Mouse (Mus musculus) ES-E14 (cell line): Measurements from ENCODE around the gene Basp1. TPM values are rescaled to one million over a fixed set of nuclear protein-coding genes. Genes with fewer than 3 reads are reported as not detected.
A peak's percentile ranks its signal among the peaks of the same experiment; 100 is the strongest.

Experiments used
- DNase-seq: peaks from one replicate; pipeline ENCODE4 v3.0.0-alpha.2; 2013; ENCODE audit warnings: low read depth, low spot score
- H3K27ac ChIP-seq: 2 replicates; pipeline ENCODE4 v1.5.1; 2012; ENCODE audit warnings: low read depth, mild to moderate bottlenecking, low read length, moderate library complexity, mixed read lengths; ENCODE audit not compliant: poor library complexity, insufficient read depth, severe bottlenecking
- H3K36me3 ChIP-seq: 2 replicates; pipeline ENCODE4 v1.6.1; 2012; ENCODE audit warnings: mild to moderate bottlenecking, low read length, moderate library complexity, mixed read lengths; ENCODE audit not compliant: control insufficient read depth, poor library complexity, insufficient read depth, severe bottlenecking
- H3K4me1 ChIP-seq, 2 experiments: fragments of 150-350 bp in 1 of 2; sonication (generic) in 1 of 2; 2 replicates each; pipeline ENCODE4 v1.6.1; 2012; ENCODE audit warnings: low read length in 2 of 2, mild to moderate bottlenecking in 1 of 2, mixed read lengths in 1 of 2; ENCODE audit not compliant: control insufficient read depth in 2 of 2, insufficient read depth in 2 of 2, poor library complexity in 1 of 2
- H3K4me3 ChIP-seq, 2 experiments: fragments of 150-350 bp in 1 of 2; sonication (generic) in 1 of 2; 2 replicates each; pipeline ENCODE4 v1.5.1; 2012; ENCODE audit warnings: low read length in 2 of 2, low read depth in 1 of 2, mild to moderate bottlenecking in 1 of 2, mixed read lengths in 1 of 2; ENCODE audit not compliant: insufficient read depth in 1 of 2, poor library complexity in 1 of 2, severe bottlenecking in 1 of 2
- H3K9ac ChIP-seq: 2 replicates; pipeline ENCODE4 v1.6.1; 2012; ENCODE audit warnings: low read depth, mild to moderate bottlenecking, low read length, mixed read lengths; ENCODE audit not compliant: poor library complexity, insufficient read depth, severe bottlenecking
- H3K9me3 ChIP-seq: fragments of 150-350 bp; sonication (generic); 2 replicates; pipeline ENCODE4 v1.6.1; 2012; ENCODE audit warnings: low read depth, mild to moderate bottlenecking, low read length; ENCODE audit not compliant: control insufficient read depth, insufficient read depth
- CHD2 ChIP-seq: IDR thresholded peaks from 2 replicates; pipeline ENCODE4 v1.6.1; 2014; ENCODE audit warnings: mild to moderate bottlenecking, low read depth, low read length, inconsistent platforms
- HCFC1 ChIP-seq: IDR thresholded peaks from 2 replicates; pipeline ENCODE4 v1.6.1; 2012; ENCODE audit warnings: low read length, inconsistent platforms, borderline replicate concordance; ENCODE audit not compliant: insufficient read depth
- MAFK ChIP-seq: IDR thresholded peaks from 2 replicates; pipeline ENCODE4 v1.6.1; 2014; ENCODE audit warnings: mild to moderate bottlenecking, low read depth, low read length, inconsistent platforms; ENCODE audit not compliant: insufficient read depth
- ZC3H11A ChIP-seq: IDR thresholded peaks from 2 replicates; pipeline ENCODE4 v1.6.1; 2012; ENCODE audit warnings: low read depth, mild to moderate bottlenecking, inconsistent platforms, low read length, borderline replicate concordance
- ZNF384 ChIP-seq: IDR thresholded peaks from 2 replicates; pipeline ENCODE4 v1.6.1; 2012; ENCODE audit warnings: low read depth, low read length, inconsistent platforms
- in situ Hi-C, 2 experiments: fragments of 600-800 bp; cut with MboI; formaldehyde crosslinking; loops; one replicate each; pipeline ENCODE4 v1.15.1; 2025; ENCODE audit warnings: low sequenced_read_pairs in 2 of 2, inconsistent platforms in 1 of 2; ENCODE audit not compliant: unreplicated experiment in 2 of 2
- total RNA-seq: library from RNA; depleted of rRNA; stranded (reverse); fragments of 300-350 nt; gene quantifications from 2 replicates; pipeline ENCODE4 v1.2.3, GENCODE M21; 2012

Basp1 gene
- total RNA-seq, 1 experiment = 120 TPM

- no peaks in the 10 kb centered on the region for H3K36me3 ChIP-seq
- DNase-seq = no peak
- no peaks in the 10 kb centered on the region for H3K9me3 ChIP-seq
- no peaks in the 10 kb centered on the region for H3K4me1 ChIP-seq
- no peak overlapping the region for H3K27ac ChIP-seq
- no peak overlapping the region for H3K9ac ChIP-seq
- TF ChIP-seq MAFK (no peak), CHD2 (no peak), ZNF384 (no peak)
- in situ Hi-C loops = no loop called here
- H3K4me3 ChIP-seq = no peak overlapping the region
Measured at GRCm38 (mm10) chr15:25453538-25453937, 40.0 kb upstream of the Basp1 start.

- Histone ChIP-seq H3K4me3 (no peak overlapping the region), H3K9ac (no peak overlapping the region), H3K9me3 (no peaks in the 10 kb centered on the region), H3K27ac (no peak overlapping the region), H3K4me1 (no peaks in the 10 kb centered on the region), H3K36me3 (no peaks in the 10 kb centered on the region)
- no peak for TF ChIP-seq ZC3H11A
- no peak for TF ChIP-seq MAFK
- no peak for TF ChIP-seq CHD2
- no peak for TF ChIP-seq ZNF384
- no peak for TF ChIP-seq HCFC1
- in situ Hi-C loops = loop anchor here in 1 of 2 experiments (25.0 kb wide), 1 partner anchor 263 kb away; no protein-coding TSS in a partner anchor
- DNase-seq = no peak
Measured at GRCm38 (mm10) chr15:25449348-25449747, 35.8 kb upstream of the Basp1 start.

GRCm38 (mm10) chr15:25448703-25449340, 35.3 kb upstream of the Basp1 start:
- Histone ChIP-seq H3K4me3 (no peak overlapping the region), H3K36me3 (no peaks in the 10 kb centered on the region), H3K27ac (no peak overlapping the region), H3K4me1 (no peaks in the 10 kb centered on the region), H3K9ac (no peak overlapping the region), H3K9me3 (no peaks in the 10 kb centered on the region)
- TF ChIP-seq HCFC1 (no peak), MAFK (no peak), ZC3H11A (no peak), ZNF384 (no peak), CHD2 (no peak)
- DNase-seq = no peak
- in situ Hi-C loops = loop anchor here in 1 of 2 experiments (25.0 kb wide), 1 partner anchor 263 kb away; no protein-coding TSS in a partner anchor

- Histone ChIP-seq H3K9ac (no peak overlapping the region), H3K4me1 (no peaks in the 10 kb centered on the region), H3K36me3 (no peaks in the 10 kb centered on the region), H3K9me3 (no peaks in the 10 kb centered on the region), H3K27ac (no peak overlapping the region), H3K4me3 (no peak overlapping the region)
- DNase-seq = no peak
- in situ Hi-C loops = loop anchor here in 1 of 2 experiments (25.0 kb wide), 1 partner anchor 265 kb away; no protein-coding TSS in a partner anchor
- TF ChIP-seq HCFC1 (no peak), ZC3H11A (no peak), CHD2 (no peak), MAFK (no peak), ZNF384 (no peak)
Measured at GRCm38 (mm10) chr15:25447136-25447535, 33.6 kb upstream of the Basp1 start.

- TF ChIP-seq ZC3H11A = no peak
- Histone ChIP-seq H3K9me3 (no peaks in the 10 kb centered on the region), H3K27ac (no peak overlapping the region), H3K36me3 (no peaks in the 10 kb centered on the region), H3K4me1 (no peaks in the 10 kb centered on the region), H3K9ac (no peak overlapping the region), H3K4me3 (peak overlapping the region in 1 of 2 experiments; percentile 35; a peak in 1 of 4 replicates)
- no peak for DNase-seq
- in situ Hi-C loops = loop anchor here in 1 of 2 experiments (25.0 kb wide), 1 partner anchor 266 kb away; no protein-coding TSS in a partner anchor
Measured at GRCm38 (mm10) chr15:25446155-25446487, 32.6 kb upstream of the Basp1 start.
